Mouse (Mus musculus) cerebellum, adult 2 months (tissue): ENCODE results near the gene Gmeb2.
A peak's percentile ranks its signal among the peaks of the same experiment; 100 is the strongest.

ENCODE experiments used
- CTCF ChIP-seq: fragments of 200-500 bp; IDR thresholded peaks from 2 replicates; pipeline ENCODE4 v1.5.1; 2011; ENCODE audit warnings: low read depth, mild to moderate bottlenecking, control low read depth, low read length, moderate library complexity, borderline replicate concordance; ENCODE audit not compliant: insufficient read depth
- POLR2A ChIP-seq: fragments of 200-500 bp; IDR thresholded peaks from 2 replicates; pipeline ENCODE4 v1.6.1; 2011; ENCODE audit warnings: low read length, control low read depth, borderline replicate concordance; ENCODE audit not compliant: insufficient read depth

DNA sequence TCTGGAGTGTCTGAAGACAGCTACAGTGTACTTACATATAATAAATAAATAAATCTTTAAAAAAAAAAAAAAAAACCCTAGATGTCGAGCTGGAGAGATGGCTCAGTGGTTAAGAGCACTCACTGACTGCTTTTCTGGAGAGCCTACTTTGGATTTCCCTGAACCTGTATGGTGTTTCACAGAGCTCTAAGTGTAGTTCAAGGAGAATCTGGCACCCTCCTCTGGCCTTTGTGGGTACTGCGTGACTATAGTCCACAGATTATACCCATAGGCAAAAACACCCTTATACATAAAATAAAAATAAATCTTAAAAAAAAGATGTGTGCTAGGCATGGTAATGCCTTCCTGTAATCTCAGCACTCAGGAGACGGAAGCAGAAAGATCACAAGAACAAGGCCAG is 46.2 kb upstream of the Gmeb2 start:
- TF ChIP-seq CTCF, result peak; percentile 61; the same call in 1 of the 2 replicates
- TF ChIP-seq POLR2A, result no peak
